Mouse (Mus musculus): Measurements from ENCODE around the gene Gm5941. TPM values are rescaled to one million over a fixed set of nuclear protein-coding genes. Genes with fewer than 3 reads are reported as not detected.
"Not testable (repeated sequence)": the region's sequence is repeated elsewhere in the genome, so short reads cannot be mapped to it uniquely, and the experiment has no call there.

The Gm5941 gene
- not detected in 2 replicates for polyA plus RNA-seq (2014; fragmentation: Nextera tagmentation; extraction: Ambion mirVana)

DNA sequence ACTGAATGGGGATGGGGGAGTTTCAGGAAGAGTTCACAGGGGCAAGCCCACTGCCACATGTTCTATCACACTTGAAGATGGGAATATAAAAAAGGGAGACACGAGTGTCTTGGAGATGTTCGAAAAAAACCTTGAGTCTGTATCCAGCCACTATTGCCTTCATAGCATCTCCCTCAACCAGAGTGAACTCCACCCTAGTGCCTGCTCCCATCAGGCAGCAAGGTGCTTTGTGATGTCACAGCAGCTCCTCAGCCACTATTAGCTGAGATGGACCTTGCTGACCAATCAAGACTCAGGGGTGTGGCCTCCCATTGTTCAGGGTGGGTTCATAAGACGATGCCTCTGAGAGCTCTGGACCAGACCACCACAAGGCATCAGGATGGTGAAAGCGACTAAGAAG, at the start of gene Gm5941:
Gene Gm5941, plus strand, starts transcription at position 301 of the 400 bp plus-strand sequence.
- H3K4me3 ChIP-seq (replicated peaks; ENCODE audit: low read length); H3K9me3 ChIP-seq (ENCODE audit: control insufficient read depth, low read length); H3K27ac ChIP-seq; H3K27me3 ChIP-seq (ENCODE audit: control insufficient read depth, insufficient read depth, low read length); H3K9ac ChIP-seq; H3K4me1 ChIP-seq (replicated peaks; ENCODE audit: control insufficient read depth, insufficient read depth, low read length); DNase-seq (ENCODE audit: low spot score); H3K36me3 ChIP-seq (replicated peaks; ENCODE audit: control insufficient read depth, insufficient read depth); H3K4me2 ChIP-seq (replicated peaks); ATAC-seq (ENCODE audit: low FRiP score): not testable (repeated sequence)
- WGBS: 89% methylated on average over 4 of the region's 4 CpGs

DNA sequence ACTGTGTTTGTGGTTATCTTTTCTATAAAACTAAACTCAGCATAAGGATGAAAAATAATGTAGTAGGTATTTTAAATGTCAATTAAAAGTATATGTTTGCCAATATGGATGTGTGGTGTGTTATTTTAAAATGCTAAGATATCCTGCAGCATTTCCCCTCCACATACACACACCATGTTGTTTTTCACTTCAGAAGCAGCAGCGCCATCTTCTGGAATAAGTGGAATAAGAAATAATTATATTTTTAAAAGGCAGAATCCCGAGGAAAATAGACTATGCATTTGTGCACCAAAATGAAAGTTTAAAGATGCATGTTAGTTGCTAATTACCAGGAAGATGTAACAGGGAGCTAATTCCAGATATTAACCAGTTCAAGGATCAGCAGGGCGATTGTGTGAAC, 29.3 kb upstream of the Gm5941 start:
- ATAC-seq (ENCODE audit: low FRiP score): no peak
- H3K9me3 ChIP-seq (ENCODE audit: control insufficient read depth, low read length): no peaks in the 10 kb centered on the region
- no peak overlapping the region for H3K4me3 ChIP-seq (replicated peaks; ENCODE audit: low read length)
- 33% methylated on average over 3 of the region's 3 CpGs for WGBS
- H3K9ac ChIP-seq: no peak overlapping the region
- no peak overlapping the region for H3K4me2 ChIP-seq (replicated peaks)
- peak; percentile 31 for DNase-seq (ENCODE audit: low spot score)
- H3K36me3 ChIP-seq (replicated peaks; ENCODE audit: control insufficient read depth, insufficient read depth): no peaks in the 10 kb centered on the region
- H3K27me3 ChIP-seq (ENCODE audit: control insufficient read depth, insufficient read depth, low read length): no peaks in the 10 kb centered on the region
- no peaks in the 10 kb centered on the region for H3K4me1 ChIP-seq (replicated peaks; ENCODE audit: control insufficient read depth, insufficient read depth, low read length)
- H3K27ac ChIP-seq: no peak overlapping the region

DNA sequence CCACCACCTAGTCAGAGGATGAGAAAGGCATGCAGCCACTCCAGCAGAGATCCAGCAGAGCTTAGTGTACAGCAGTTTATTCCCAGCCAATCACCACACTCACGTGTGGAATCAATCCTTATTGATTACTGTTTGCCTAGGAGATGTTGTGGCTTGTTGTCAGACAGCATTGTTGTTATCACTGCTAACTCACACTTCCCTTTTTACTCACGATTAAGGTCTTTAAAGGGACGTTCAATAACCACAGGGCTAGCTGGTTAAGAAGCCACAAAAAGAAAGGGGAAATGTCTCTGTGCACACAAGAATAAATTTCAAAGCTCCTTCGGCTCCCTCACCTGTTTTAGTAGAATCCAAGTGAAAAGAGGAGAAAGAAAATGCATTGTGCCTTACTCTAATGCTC, 25.0 kb upstream of the Gm5941 start:
- H3K4me2 ChIP-seq (replicated peaks): no peak overlapping the region
- ATAC-seq (ENCODE audit: low FRiP score): no peak
- H3K27me3 ChIP-seq (ENCODE audit: control insufficient read depth, insufficient read depth, low read length): no peaks in the 10 kb centered on the region
- 67% methylated on average over 4 of the region's 4 CpGs for WGBS
- H3K4me3 ChIP-seq (replicated peaks; ENCODE audit: low read length): no peak overlapping the region
- H3K4me1 ChIP-seq (replicated peaks; ENCODE audit: control insufficient read depth, insufficient read depth, low read length): no peaks in the 10 kb centered on the region
- no peak overlapping the region for H3K27ac ChIP-seq
- H3K9ac ChIP-seq: no peak overlapping the region
- H3K9me3 ChIP-seq (ENCODE audit: control insufficient read depth, low read length): no peaks in the 10 kb centered on the region
- DNase-seq (ENCODE audit: low spot score): no peak
- no peaks in the 10 kb centered on the region for H3K36me3 ChIP-seq (replicated peaks; ENCODE audit: control insufficient read depth, insufficient read depth)

DNA sequence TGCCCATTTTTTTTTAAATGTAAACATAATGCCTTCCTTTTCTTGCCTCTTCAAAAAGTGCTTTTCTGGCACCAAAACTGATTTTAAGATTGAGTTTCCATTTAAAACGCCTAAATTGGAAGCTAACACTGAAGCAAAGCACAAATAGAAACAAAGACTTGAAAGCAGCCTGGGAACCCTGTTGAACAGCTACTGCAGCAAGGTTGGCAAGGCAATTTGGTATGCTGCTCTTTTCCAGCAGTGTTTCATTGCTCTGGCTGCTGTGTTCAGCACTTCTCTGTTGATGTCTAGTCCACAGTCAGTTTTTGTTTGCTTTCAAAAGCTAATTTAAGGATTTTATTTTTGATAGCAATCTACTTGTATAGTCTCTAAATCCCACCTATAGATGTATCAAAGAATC, 8.5 kb downstream of the Gm5941 start:
- Histone ChIP-seq H3K27me3 (ENCODE audit: control insufficient read depth, insufficient read depth, low read length) (no peaks in the 10 kb centered on the region), H3K36me3 (replicated peaks; ENCODE audit: control insufficient read depth, insufficient read depth) (no peaks in the 10 kb centered on the region), H3K4me1 (replicated peaks; ENCODE audit: control insufficient read depth, insufficient read depth, low read length) (no peaks in the 10 kb centered on the region), H3K4me2 (replicated peaks) (no peak overlapping the region), H3K9me3 (ENCODE audit: control insufficient read depth, low read length) (no peaks in the 10 kb centered on the region), H3K27ac (no peak overlapping the region), H3K9ac (no peak overlapping the region), H3K4me3 (replicated peaks; ENCODE audit: low read length) (no peak overlapping the region)
- DNase-seq (ENCODE audit: low spot score) (no peak), ATAC-seq (ENCODE audit: low FRiP score) (no peak)
- WGBS: 50% methylated on average over 1 of the region's 1 CpGs

DNA sequence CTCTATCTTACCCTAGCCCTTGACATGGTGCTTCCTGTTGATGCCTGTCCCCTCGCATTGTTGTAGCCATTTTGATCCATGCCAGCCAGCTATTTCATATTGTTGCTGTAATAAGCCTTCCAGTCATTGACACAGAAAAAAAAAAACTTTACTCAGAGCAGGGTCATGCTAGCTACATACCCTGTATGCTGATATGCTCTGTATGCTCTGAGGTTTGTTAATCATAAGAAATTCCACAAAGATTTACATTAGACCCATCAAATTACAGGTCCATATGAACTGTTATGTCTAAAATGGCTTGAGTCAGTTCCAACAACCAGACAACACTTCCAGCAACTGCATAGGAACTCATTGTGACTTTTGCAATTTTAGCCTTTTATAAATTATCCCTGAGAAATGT, 38.1 kb downstream of the Gm5941 start:
- Histone ChIP-seq H3K9me3 (ENCODE audit: control insufficient read depth, low read length) (no peaks in the 10 kb centered on the region), H3K27me3 (ENCODE audit: control insufficient read depth, insufficient read depth, low read length) (no peaks in the 10 kb centered on the region), H3K27ac (no peak overlapping the region), H3K9ac (no peak overlapping the region), H3K36me3 (replicated peaks; ENCODE audit: control insufficient read depth, insufficient read depth) (no peaks in the 10 kb centered on the region), H3K4me3 (replicated peaks; ENCODE audit: low read length) (no peak overlapping the region), H3K4me1 (replicated peaks; ENCODE audit: control insufficient read depth, insufficient read depth, low read length) (no peaks in the 10 kb centered on the region), H3K4me2 (replicated peaks) (no peak overlapping the region)
- no peak for ATAC-seq (ENCODE audit: low FRiP score)
- no peak for DNase-seq (ENCODE audit: low spot score)
- WGBS: 84% methylated on average over 1 of the region's 1 CpGs

Other genes starting within 250 kb of the Gm5941 start
- not detected in 2 replicates for gene Mageb18, start 109.6 kb downstream of the Gm5941 start, polyA plus RNA-seq (2014; fragmentation: Nextera tagmentation; extraction: Ambion mirVana)

Data from hindbrain, embryonic 14.5 days (tissue).